Mouse (Mus musculus) spleen, postnatal 36 days (tissue): Measurements from ENCODE around the gene Thnsl1.
A peak's percentile ranks its signal among the peaks of the same experiment; 100 is the strongest.
"Not testable (repeated sequence)": the region's sequence is repeated elsewhere in the genome, so short reads cannot be mapped to it uniquely, and the experiment has no call there.

Experiments used
- DNase-seq, 2 experiments: peaks; one replicate each; pipeline ENCODE4 v3.0.0; 2022; ENCODE audit warnings: low spot score in 2 of 2, mixed read lengths in 1 of 2

The Thnsl1 gene

GRCm38 (mm10) chr2:21236846-21237245 lies 31.3 kb downstream of the Thnsl1 start:
- DNase-seq, result no peak

GRCm38 (mm10) chr2:21244104-21244503 lies 38.6 kb downstream of the Thnsl1 start:
- not testable (repeated sequence) for DNase-seq

- no peak for DNase-seq
Measured at GRCm38 (mm10) chr2:21244986-21245385, 39.5 kb downstream of the Thnsl1 start.

GRCm38 (mm10) chr2:21245477-21246102 lies 40.1 kb downstream of the Thnsl1 start:
- no peak for DNase-seq

GRCm38 (mm10) chr2:21253644-21254043 lies 48.1 kb downstream of the Thnsl1 start:
- no peak for DNase-seq

GRCm38 (mm10) chr2:21254308-21254707 lies 48.8 kb downstream of the Thnsl1 start:
- no peak for DNase-seq

GRCm38 (mm10) chr2:21258281-21258680 lies 52.8 kb downstream of the Thnsl1 start:
- DNase-seq, result no peak

- DNase-seq, result no peak
Measured at GRCm38 (mm10) chr2:21259081-21259480, 53.6 kb downstream of the Thnsl1 start.

GRCm38 (mm10) chr2:21260060-21260459 lies 54.5 kb downstream of the Thnsl1 start:
- DNase-seq, result no peak

- DNase-seq, result peak; percentile 14 to 25
Measured at GRCm38 (mm10) chr2:21261370-21262006, 56.0 kb downstream of the Thnsl1 start.

- DNase-seq, result no peak
Measured at GRCm38 (mm10) chr2:21264031-21264430, 58.5 kb downstream of the Thnsl1 start.
